19 mouse cellular contexts compared by ENCODE assay signal in genomic region chr12:106559566-106559965, GRCm38 (mm10).
A peak's percentile ranks its signal among the peaks of the same experiment; 100 is the strongest.
DNase-seq lines count a peak whose midpoint lies in the region; ATAC-seq and TF ChIP-seq lines count a peak whose summit lies in the region.
"Had no signal": no experiment of that assay in that cellular context is flagged by ENCODE, and none has a peak within 500 bp of the region (broad histone marks: within the 10 kb centered on the region; RNA-seq: fewer than 3 reads in every experiment).

No protein-coding gene starts in this region.

- no peaks in the 10 kb centered on the region for H3K79me2 ChIP-seq in heart, adult 2 months (replicated peaks; ENCODE audit: control insufficient read depth, insufficient read depth, low read length)

- ATAC-seq in G1E (ENCODE audit: extremely low read depth, insufficient number of reproducible peaks, low FRiP score, poor library complexity, severe bottlenecking): no peak
- no peak for ATAC-seq in monocyte, adult 5-6 weeks (replicated peaks; ENCODE audit: insufficient number of reproducible peaks, low FRiP score, low TSS enrichment, poor library complexity, severe bottlenecking)
- ATAC-seq: activated CD4-positive, CD25-positive, alpha-beta regulatory T cell, adult 4 months; intestine, postnatal 0 days had no signal

- TF ChIP-seq POLR2A in heart, adult 2 months (IDR thresholded peaks at IDR 0.05; ENCODE audit: insufficient read depth, low read depth, low read length): no peak

- DNase-seq in cerebellum, postnatal 14 days: peak; percentile 32 to 37
- DNase-seq in cerebellum, adult 11 months: no peak
- DNase-seq in heart, adult 11 months: peak; percentile 83
- DNase-seq in heart, adult 2 months: no peak
- no peak for DNase-seq in G1E (ENCODE audit: low spot score)
- DNase-seq: adrenal gland, adult 8-10 months; adrenal gland, postnatal 25 days; B cell, adult 2 months; cerebellum, adult 2 months; cerebellum, adult 9-11 months; gastrocnemius, postnatal 25 days; kidney, adult 2 months had no signal

- H3K4me3 ChIP-seq in heart, adult 2 months: no peak overlapping the region
- H3K4me3 ChIP-seq in G1E (ENCODE audit: low read depth, low read length): 0 out of 2 replicates have a peak overlapping the region, but pooled peaks have one; percentile 21
- H3K4me3 ChIP-seq: embryonic facial prominence, embryonic 12.5 days; embryonic facial prominence, embryonic 15.5 days; hindbrain, embryonic 12.5 days; hindbrain, embryonic 15.5 days had no signal

- 72% methylated on average over 9 of the region's 9 CpGs for WGBS in heart, adult 2 months

- TF ChIP-seq CTCF in heart, adult 2 months (IDR thresholded peaks at IDR 0.05): no peak
- TF ChIP-seq CTCF in G1E (IDR thresholded peaks at IDR 0.05; ENCODE audit: low read depth, low read length): no peak

- H3K36me3 ChIP-seq in heart, adult 2 months (ENCODE audit: control insufficient read depth, insufficient read depth, low read length): no peaks in the 10 kb centered on the region
- no peaks in the 10 kb centered on the region for H3K36me3 ChIP-seq in G1E (replicated peaks)
- H3K36me3 ChIP-seq: embryonic facial prominence, embryonic 12.5 days; embryonic facial prominence, embryonic 15.5 days; hindbrain, embryonic 12.5 days; hindbrain, embryonic 15.5 days had no signal

- no peaks in the 10 kb centered on the region for H3K4me1 ChIP-seq in heart, adult 2 months (ENCODE audit: control insufficient read depth, insufficient read depth, low read length)
- no peaks in the 10 kb centered on the region for H3K4me1 ChIP-seq in G1E (ENCODE audit: insufficient read depth, low read depth, low read length)
- H3K4me1 ChIP-seq: embryonic facial prominence, embryonic 12.5 days; embryonic facial prominence, embryonic 15.5 days; hindbrain, embryonic 12.5 days; hindbrain, embryonic 15.5 days had no signal

- intact Hi-C loops in heart, adult 2 months (cut with DNase I): no loop called here

- H3K27me3 ChIP-seq in heart, adult 2 months (ENCODE audit: control insufficient read depth, insufficient read depth, low read length): no peaks in the 10 kb centered on the region
- no peaks in the 10 kb centered on the region for H3K27me3 ChIP-seq in G1E (ENCODE audit: insufficient read depth, low read length)
- H3K27me3 ChIP-seq: embryonic facial prominence, embryonic 12.5 days; embryonic facial prominence, embryonic 15.5 days; hindbrain, embryonic 12.5 days; hindbrain, embryonic 15.5 days had no signal

- H3K9ac ChIP-seq in heart, adult 2 months (ENCODE audit: low read depth, low read length): no peak overlapping the region
- H3K9ac ChIP-seq: embryonic facial prominence, embryonic 12.5 days; embryonic facial prominence, embryonic 15.5 days; hindbrain, embryonic 12.5 days; hindbrain, embryonic 15.5 days had no signal

- peaks cover 68% of the 10 kb centered on the region for H3K9me3 ChIP-seq in G1E (replicated peaks)
- H3K9me3 ChIP-seq: embryonic facial prominence, embryonic 12.5 days; embryonic facial prominence, embryonic 15.5 days; hindbrain, embryonic 12.5 days; hindbrain, embryonic 15.5 days had no signal

- no peak overlapping the region for H3K27ac ChIP-seq in heart, adult 2 months
- H3K27ac ChIP-seq: embryonic facial prominence, embryonic 12.5 days; embryonic facial prominence, embryonic 15.5 days; hindbrain, embryonic 12.5 days; hindbrain, embryonic 15.5 days had no signal

- no peak for TF ChIP-seq EP300 in heart, adult 2 months (IDR thresholded peaks at IDR 0.05; ENCODE audit: insufficient read depth, low read depth, low read length)

Comparison
In these comparisons a context has a peak if more than half of its experiments do, and no peak if none do; other contexts are left out.
1. DNase-seq: peak in cerebellum, postnatal 14 days (2 of 2) and heart, adult 11 months (single experiment); none in cerebellum, adult 11 months (single experiment), heart, adult 2 months (0 of 2) and G1E (single experiment).